Mouse (Mus musculus) heart, adult 2 months (tissue): ENCODE measurements around the gene Cdc34b.

ENCODE experiments used
- CTCF ChIP-seq: fragments of 200-600 bp; IDR thresholded peaks from 2 replicates; pipeline ENCODE4 v1.8.1; 2022; ENCODE audit warnings: antibody characterized with exemption, mild to moderate bottlenecking, moderate library complexity
- EP300 ChIP-seq: fragments of 200-500 bp; IDR thresholded peaks from 2 replicates; pipeline ENCODE4 v1.6.1; 2011; ENCODE audit warnings: low read depth, low read length, control low read depth; ENCODE audit not compliant: insufficient read depth

- TF ChIP-seq EP300 (no peak), CTCF (no peak)
These were observed 33.4 kb downstream of the Cdc34b start for GRCm38 (mm10) chr11:94774887-94775497.
